Mouse (Mus musculus): ENCODE data around the gene Ccl17. TPM values are rescaled to one million over a fixed set of nuclear protein-coding genes. Genes with fewer than 3 reads are reported as not detected.
A peak's percentile ranks its signal among the peaks of the same experiment; 100 is the strongest.

Ccl17 gene
- polyA plus RNA-seq, 1 experiment from 2014 or later, result not detected

DNA sequence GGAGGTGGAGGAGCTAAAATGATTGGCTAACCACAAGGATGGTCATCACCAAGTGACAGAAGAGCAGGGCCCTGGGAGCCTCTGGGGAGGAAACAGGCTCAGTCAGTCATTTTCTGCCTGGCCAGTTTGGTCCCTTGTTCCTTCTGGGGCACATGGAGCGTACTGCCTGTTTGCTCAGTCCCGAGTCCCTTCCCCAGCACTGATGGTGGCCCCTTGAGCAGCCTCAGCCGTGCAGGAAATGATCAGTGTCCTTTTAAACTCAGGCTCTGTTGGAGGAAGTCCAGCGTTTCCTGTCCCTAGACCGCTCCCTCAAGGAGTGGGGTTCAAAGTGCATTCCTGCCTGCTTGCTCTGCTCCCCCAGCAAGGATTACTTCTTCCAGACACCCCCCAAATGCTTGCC, 31.8 kb upstream of the Ccl17 start:
- H3K4me3 ChIP-seq (ENCODE audit: low read length), result no peak overlapping the region
- no peaks in the 10 kb centered on the region for H3K36me3 ChIP-seq (ENCODE audit: control insufficient read depth, insufficient read depth, low read length)
- H3K9ac ChIP-seq (ENCODE audit: low read depth, low read length), result no peak overlapping the region
- no peak overlapping the region for H3K4me2 ChIP-seq (replicated peaks; ENCODE audit: low read depth, low read length)
- H3K4me1 ChIP-seq (ENCODE audit: control insufficient read depth, insufficient read depth, low read length), result peaks cover 15% of the 10 kb centered on the region
- ATAC-seq (ENCODE audit: low FRiP score, low TSS enrichment), result 0 out of 2 replicates have a peak, but pooled peaks have one; percentile 37
- peak overlapping the region; percentile 12; the same call in 1 of the 2 replicates for H3K27ac ChIP-seq (ENCODE audit: low read depth, low read length)
- WGBS, result 35% methylated on average over 5 of the region's 5 CpGs
- H3K27me3 ChIP-seq (ENCODE audit: control insufficient read depth, insufficient read depth, low read length), result peaks cover 5% of the 10 kb centered on the region; the same call in 1 of the 2 replicates
- H3K9me3 ChIP-seq (ENCODE audit: control insufficient read depth, low read length), result no peaks in the 10 kb centered on the region

DNA sequence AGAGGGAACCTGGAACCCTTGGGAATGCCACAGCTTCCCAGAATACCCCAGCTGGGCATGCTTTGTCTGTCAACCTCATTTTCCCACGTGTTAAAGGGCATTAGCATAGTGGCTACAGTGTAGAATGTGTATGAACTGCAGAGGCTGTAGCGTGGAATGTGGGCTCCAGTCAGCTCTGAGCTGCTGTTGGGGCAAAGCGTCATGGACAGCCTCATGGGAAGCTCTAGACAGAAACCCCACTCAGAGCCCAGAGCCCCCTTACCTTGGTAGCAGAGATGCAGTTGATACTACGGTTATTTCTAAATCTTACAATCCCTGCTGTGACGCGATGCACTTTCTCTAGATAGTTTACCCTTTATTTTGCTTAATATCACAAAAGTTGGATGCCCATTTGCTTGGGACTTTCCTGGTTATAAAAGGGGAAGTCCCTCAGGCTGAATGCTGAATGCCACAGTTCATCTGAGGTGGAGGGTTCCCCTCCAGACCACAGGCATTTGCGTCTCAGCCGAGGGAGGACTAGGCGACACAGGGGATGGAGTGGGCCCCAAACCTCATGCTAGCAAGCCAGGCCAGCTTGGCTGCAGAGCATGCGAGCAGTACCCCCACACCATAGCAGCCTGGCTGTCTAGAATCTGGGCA, 31.2 kb upstream of the Ccl17 start:
- Histone ChIP-seq H3K4me1 (ENCODE audit: control insufficient read depth, insufficient read depth, low read length) (peaks cover 15% of the 10 kb centered on the region), H3K36me3 (ENCODE audit: control insufficient read depth, insufficient read depth, low read length) (no peaks in the 10 kb centered on the region), H3K4me3 (ENCODE audit: low read length) (no peak overlapping the region), H3K27me3 (ENCODE audit: control insufficient read depth, insufficient read depth, low read length) (peaks cover 3% of the 10 kb centered on the region; the same call in 1 of the 2 replicates), H3K27ac (ENCODE audit: low read depth, low read length) (peak overlapping the region; percentile 12; the same call in 1 of the 2 replicates), H3K9me3 (ENCODE audit: control insufficient read depth, low read length) (no peaks in the 10 kb centered on the region), H3K9ac (ENCODE audit: low read depth, low read length) (no peak overlapping the region), H3K4me2 (replicated peaks; ENCODE audit: low read depth, low read length) (no peak overlapping the region)
- no peak for ATAC-seq (ENCODE audit: low FRiP score, low TSS enrichment)
- WGBS, result 74% methylated on average over 10 of the region's 10 CpGs

DNA sequence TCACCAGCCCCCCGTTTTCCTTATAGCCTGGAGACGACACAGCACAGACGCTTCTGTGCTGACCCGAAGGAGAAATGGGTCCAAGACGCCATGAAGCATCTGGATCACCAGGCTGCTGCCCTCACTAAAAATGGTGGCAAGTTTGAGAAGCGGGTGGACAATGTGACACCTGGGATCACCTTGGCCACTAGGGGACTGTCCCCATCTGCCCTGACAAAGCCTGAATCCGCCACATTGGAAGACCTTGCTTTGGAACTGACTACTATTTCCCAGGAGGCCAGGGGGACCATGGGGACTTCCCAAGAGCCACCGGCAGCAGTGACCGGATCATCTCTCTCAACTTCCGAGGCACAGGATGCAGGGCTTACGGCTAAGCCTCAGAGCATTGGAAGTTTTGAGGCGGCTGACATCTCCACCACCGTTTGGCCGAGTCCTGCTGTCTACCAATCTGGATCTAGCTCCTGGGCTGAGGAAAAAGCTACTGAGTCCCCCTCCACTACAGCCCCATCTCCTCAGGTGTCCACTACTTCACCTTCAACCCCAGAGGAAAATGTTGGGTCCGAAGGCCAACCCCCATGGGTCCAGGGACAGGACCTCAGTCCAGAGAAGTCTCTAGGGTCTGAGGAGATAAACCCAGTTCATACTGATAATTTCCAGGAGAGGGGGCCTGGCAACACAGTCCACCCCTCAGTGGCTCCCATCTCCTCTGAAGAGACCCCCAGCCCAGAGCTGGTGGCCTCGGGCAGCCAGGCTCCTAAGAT, 30.5 kb upstream of the Ccl17 start:
- H3K27ac ChIP-seq (ENCODE audit: low read depth, low read length), result no peak overlapping the region
- no peaks in the 10 kb centered on the region for H3K36me3 ChIP-seq (ENCODE audit: control insufficient read depth, insufficient read depth, low read length)
- no peak overlapping the region for H3K9ac ChIP-seq (ENCODE audit: low read depth, low read length)
- H3K27me3 ChIP-seq (ENCODE audit: control insufficient read depth, insufficient read depth, low read length), result no peaks in the 10 kb centered on the region
- H3K4me2 ChIP-seq (replicated peaks; ENCODE audit: low read depth, low read length), result no peak overlapping the region
- peaks cover 15% of the 10 kb centered on the region for H3K4me1 ChIP-seq (ENCODE audit: control insufficient read depth, insufficient read depth, low read length)
- H3K4me3 ChIP-seq (ENCODE audit: low read length), result no peak overlapping the region
- WGBS, result 93% methylated on average over 16 of the region's 16 CpGs
- H3K9me3 ChIP-seq (ENCODE audit: control insufficient read depth, low read length), result no peaks in the 10 kb centered on the region
- no peak for ATAC-seq (ENCODE audit: low FRiP score, low TSS enrichment)

DNA sequence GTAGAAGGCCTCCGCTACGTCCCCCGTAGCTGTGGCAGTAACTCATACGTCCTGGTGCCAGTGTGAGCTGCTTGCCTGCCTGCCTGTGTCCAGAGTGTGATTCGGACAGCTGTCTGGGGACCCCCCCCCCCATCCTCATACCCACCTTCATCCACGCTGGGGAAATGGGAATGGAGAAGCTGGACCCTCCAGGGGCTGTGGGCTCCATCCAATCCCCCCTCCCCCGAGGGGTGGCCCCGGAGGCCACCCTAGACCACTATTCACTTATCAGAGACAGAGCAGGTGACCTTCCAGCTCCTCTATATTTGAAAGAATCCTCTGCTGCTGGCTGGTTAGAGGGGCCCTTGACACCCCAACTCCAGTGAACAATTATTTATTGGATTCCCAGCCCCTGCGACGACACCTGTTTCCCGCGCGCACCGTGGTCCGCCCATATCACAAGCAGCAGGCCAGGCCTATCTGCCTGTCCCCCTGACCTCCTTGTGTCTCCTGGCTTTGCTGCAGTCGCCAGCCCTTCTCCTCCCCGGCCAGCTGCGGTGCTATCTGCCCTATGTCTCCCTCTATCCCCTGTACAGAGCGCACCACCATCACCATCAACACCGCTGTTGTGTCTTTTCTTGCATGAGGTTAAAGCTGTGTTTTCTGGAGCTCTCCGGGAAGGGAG, 29.6 kb upstream of the Ccl17 start:
- H3K9me3 ChIP-seq (ENCODE audit: control insufficient read depth, low read length), result no peaks in the 10 kb centered on the region
- no peaks in the 10 kb centered on the region for H3K27me3 ChIP-seq (ENCODE audit: control insufficient read depth, insufficient read depth, low read length)
- peaks cover 15% of the 10 kb centered on the region for H3K4me1 ChIP-seq (ENCODE audit: control insufficient read depth, insufficient read depth, low read length)
- H3K4me3 ChIP-seq (ENCODE audit: low read length), result no peak overlapping the region
- H3K9ac ChIP-seq (ENCODE audit: low read depth, low read length), result no peak overlapping the region
- no peaks in the 10 kb centered on the region for H3K36me3 ChIP-seq (ENCODE audit: control insufficient read depth, insufficient read depth, low read length)
- H3K27ac ChIP-seq (ENCODE audit: low read depth, low read length), result no peak overlapping the region
- WGBS, result 80% methylated on average over 21 of the region's 21 CpGs
- no peak for ATAC-seq (ENCODE audit: low FRiP score, low TSS enrichment)
- H3K4me2 ChIP-seq (replicated peaks; ENCODE audit: low read depth, low read length), result no peak overlapping the region

- no peaks in the 10 kb centered on the region for H3K9me3 ChIP-seq (ENCODE audit: control insufficient read depth, low read length)
- H3K27ac ChIP-seq (ENCODE audit: low read depth, low read length), result no peak overlapping the region
- no peak overlapping the region for H3K9ac ChIP-seq (ENCODE audit: low read depth, low read length)
- H3K27me3 ChIP-seq (ENCODE audit: control insufficient read depth, insufficient read depth, low read length), result no peaks in the 10 kb centered on the region
- no peak for ATAC-seq (ENCODE audit: low FRiP score, low TSS enrichment)
- no peak overlapping the region for H3K4me3 ChIP-seq (ENCODE audit: low read length)
- 65% methylated on average over 7 of the region's 7 CpGs for WGBS
- H3K36me3 ChIP-seq (ENCODE audit: control insufficient read depth, insufficient read depth, low read length), result no peaks in the 10 kb centered on the region
- peaks cover 15% of the 10 kb centered on the region for H3K4me1 ChIP-seq (ENCODE audit: control insufficient read depth, insufficient read depth, low read length)
- H3K4me2 ChIP-seq (replicated peaks; ENCODE audit: low read depth, low read length), result peak overlapping the region; percentile 25
Observed at GRCm38 (mm10) chr8:94781155-94781837, 29.0 kb upstream of the Ccl17 start.

DNA sequence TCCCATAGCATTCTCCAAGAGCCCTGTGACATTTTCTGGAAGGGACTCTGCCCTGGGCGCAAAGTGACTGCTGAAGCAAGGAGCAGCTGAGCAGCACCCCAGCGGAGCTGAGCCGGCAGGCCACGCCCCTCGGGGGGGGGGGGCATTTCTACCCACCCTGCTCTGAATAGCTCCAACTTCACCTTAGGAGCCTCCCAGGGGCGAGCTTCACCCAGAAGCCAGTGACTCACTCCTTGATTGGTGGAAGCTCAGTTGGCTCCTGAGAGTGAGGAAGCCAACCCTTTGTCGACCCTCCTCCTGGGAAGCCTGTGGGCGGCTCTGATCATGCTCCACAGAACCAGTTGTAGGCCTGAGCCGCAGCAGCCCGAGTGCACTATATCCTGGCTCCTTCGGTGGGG, 28.4 kb upstream of the Ccl17 start:
- H3K4me2 ChIP-seq (replicated peaks; ENCODE audit: low read depth, low read length), result peak overlapping the region; percentile 25
- no peaks in the 10 kb centered on the region for H3K9me3 ChIP-seq (ENCODE audit: control insufficient read depth, low read length)
- WGBS, result 7% methylated on average over 11 of the region's 11 CpGs
- no peaks in the 10 kb centered on the region for H3K27me3 ChIP-seq (ENCODE audit: control insufficient read depth, insufficient read depth, low read length)
- ATAC-seq (ENCODE audit: low FRiP score, low TSS enrichment), result peak; percentile 84
- peaks cover 15% of the 10 kb centered on the region for H3K4me1 ChIP-seq (ENCODE audit: control insufficient read depth, insufficient read depth, low read length)
- no peak overlapping the region for H3K4me3 ChIP-seq (ENCODE audit: low read length)
- H3K36me3 ChIP-seq (ENCODE audit: control insufficient read depth, insufficient read depth, low read length), result no peaks in the 10 kb centered on the region
- H3K27ac ChIP-seq (ENCODE audit: low read depth, low read length), result no peak overlapping the region
- H3K9ac ChIP-seq (ENCODE audit: low read depth, low read length), result no peak overlapping the region

GRCm38 (mm10) chr8:94783890-94784289, 26.4 kb upstream of the Ccl17 start:
- ATAC-seq (ENCODE audit: low FRiP score, low TSS enrichment), result no peak
- H3K27me3 ChIP-seq (ENCODE audit: control insufficient read depth, insufficient read depth, low read length), result no peaks in the 10 kb centered on the region
- no peak overlapping the region for H3K9ac ChIP-seq (ENCODE audit: low read depth, low read length)
- 70% methylated on average over 4 of the region's 4 CpGs for WGBS
- H3K4me3 ChIP-seq (ENCODE audit: low read length), result no peak overlapping the region
- no peaks in the 10 kb centered on the region for H3K36me3 ChIP-seq (ENCODE audit: control insufficient read depth, insufficient read depth, low read length)
- H3K4me1 ChIP-seq (ENCODE audit: control insufficient read depth, insufficient read depth, low read length), result peaks cover 8% of the 10 kb centered on the region
- H3K4me2 ChIP-seq (replicated peaks; ENCODE audit: low read depth, low read length), result no peak overlapping the region
- H3K27ac ChIP-seq (ENCODE audit: low read depth, low read length), result no peak overlapping the region
- no peaks in the 10 kb centered on the region for H3K9me3 ChIP-seq (ENCODE audit: control insufficient read depth, low read length)

GRCm38 (mm10) chr8:94785247-94785985, 24.8 kb upstream of the Ccl17 start:
- no peaks in the 10 kb centered on the region for H3K9me3 ChIP-seq (ENCODE audit: control insufficient read depth, low read length)
- no peaks in the 10 kb centered on the region for H3K36me3 ChIP-seq (ENCODE audit: control insufficient read depth, insufficient read depth, low read length)
- H3K27me3 ChIP-seq (ENCODE audit: control insufficient read depth, insufficient read depth, low read length), result no peaks in the 10 kb centered on the region
- no peak for ATAC-seq (ENCODE audit: low FRiP score, low TSS enrichment)
- H3K9ac ChIP-seq (ENCODE audit: low read depth, low read length), result no peak overlapping the region
- H3K27ac ChIP-seq (ENCODE audit: low read depth, low read length), result no peak overlapping the region
- H3K4me2 ChIP-seq (replicated peaks; ENCODE audit: low read depth, low read length), result no peak overlapping the region
- 69% methylated on average over 12 of the region's 12 CpGs for WGBS
- peaks cover 8% of the 10 kb centered on the region for H3K4me1 ChIP-seq (ENCODE audit: control insufficient read depth, insufficient read depth, low read length)
- no peak overlapping the region for H3K4me3 ChIP-seq (ENCODE audit: low read length)

Data from kidney, embryonic 14.5 days (tissue).